Mouse (Mus musculus): ENCODE data around the gene Ctbp2.

GRCm38 (mm10) chr7:132994120-132994519, 130.0 kb downstream of the Ctbp2 start:
- TF ChIP-seq CTCF (IDR thresholded peaks at IDR 0.05; ENCODE audit: control insufficient read depth, insufficient read depth, insufficient read length), result no peak
- TF ChIP-seq CEBPB (IDR thresholded peaks at IDR 0.05; ENCODE audit: low read depth), result no peak
- TF ChIP-seq MAX (IDR thresholded peaks at IDR 0.05), result no peak
- no peak for TF ChIP-seq MYOD1 (IDR thresholded peaks at IDR 0.05; ENCODE audit: control insufficient read depth, insufficient read length, low read depth)
